Mouse (Mus musculus): Measurements from ENCODE around the gene Gm14391.
"Not testable (repeated sequence)": the region's sequence is repeated elsewhere in the genome, so short reads cannot be mapped to it uniquely, and the experiment has no call there.

Gene Gm14391

GRCm38 (mm10) chr2:175206732-175207131 is at the start of gene Gm14391:
TSS of gene Gm14391 (minus strand) at chr2:175206917.
- not testable (repeated sequence) for DNase-seq (ENCODE audit: low read depth, low spot score)

GRCm38 (mm10) chr2:175179008-175179407 is 27.7 kb downstream of the Gm14391 start:
- DNase-seq (ENCODE audit: low read depth, low spot score): not testable (repeated sequence)

- no peak for DNase-seq (ENCODE audit: low read depth, low spot score)
These were observed 30.4 kb downstream of the Gm14391 start for GRCm38 (mm10) chr2:175176312-175176711.

- DNase-seq (ENCODE audit: low read depth, low spot score): not testable (repeated sequence)
These were observed 31.1 kb downstream of the Gm14391 start, which contains the start of gene Gm14443 for GRCm38 (mm10) chr2:175175401-175176180. TSS of gene Gm14443 (minus strand) at chr2:175175871.

- not testable (repeated sequence) for DNase-seq (ENCODE audit: low read depth, low spot score)
These were observed 32.7 kb downstream of the Gm14391 start for GRCm38 (mm10) chr2:175174058-175174457.

GRCm38 (mm10) chr2:175172906-175173595 is 33.7 kb downstream of the Gm14391 start:
- not testable (repeated sequence) for DNase-seq (ENCODE audit: low read depth, low spot score)

- no peak for DNase-seq (ENCODE audit: low read depth, low spot score)
These were observed 34.6 kb downstream of the Gm14391 start for GRCm38 (mm10) chr2:175172123-175172522.

- DNase-seq (ENCODE audit: low read depth, low spot score): not testable (repeated sequence)
These were observed 39.8 kb downstream of the Gm14391 start for GRCm38 (mm10) chr2:175166870-175167269.

GRCm38 (mm10) chr2:175165110-175165509 is 41.6 kb downstream of the Gm14391 start:
- not testable (repeated sequence) for DNase-seq (ENCODE audit: low read depth, low spot score)

- not testable (repeated sequence) for DNase-seq (ENCODE audit: low read depth, low spot score)
These were observed 45.3 kb downstream of the Gm14391 start for GRCm38 (mm10) chr2:175161438-175161837.

- no peak for DNase-seq (ENCODE audit: low read depth, low spot score)
These were observed 48.1 kb downstream of the Gm14391 start for GRCm38 (mm10) chr2:175158642-175159041.

GRCm38 (mm10) chr2:175156696-175157095 is 50.0 kb downstream of the Gm14391 start:
- DNase-seq (ENCODE audit: low read depth, low spot score): no peak

GRCm38 (mm10) chr2:175141993-175142295 is 64.8 kb downstream of the Gm14391 start, which contains the start of gene Gm14399:
TSS of gene Gm14399 (minus strand) at chr2:175142012.
- DNase-seq (ENCODE audit: low read depth, low spot score): not testable (repeated sequence)

GRCm38 (mm10) chr2:175141118-175141992 is 65.4 kb downstream of the Gm14391 start:
- not testable (repeated sequence) for DNase-seq (ENCODE audit: low read depth, low spot score)
